Comparison of ENCODE assay signal across 8 mouse cellular contexts in genomic region chr2:125123477-125123852, GRCm38 (mm10). TPM values are rescaled to one million over a fixed set of nuclear protein-coding genes. Genes with fewer than 3 reads are reported as not detected.
DNase-seq lines count a peak whose midpoint lies in the region; ATAC-seq and TF ChIP-seq lines count a peak whose summit lies in the region.

Gene Myef2, minus strand, starts transcription at chr2:125123661.

- under 1% methylated on average over 30 of the region's 48 CpGs for WGBS in forebrain, embryonic 16.5 days
- 0% methylated on average over 31 of the region's 48 CpGs for WGBS in lung, postnatal 0 days

- ATAC-seq in forebrain, embryonic 16.5 days: peak; percentile 85
- ATAC-seq in lung, postnatal 0 days: peak; percentile 95

- TF ChIP-seq CTCF in lung, postnatal 0 days (IDR thresholded peaks at IDR 0.05): no peak

- peak within 1 kb of the TSS; percentile 98 for H3K9ac ChIP-seq in ES-E14 (ENCODE audit: insufficient read depth, low read depth, low read length, poor library complexity, severe bottlenecking)
- peak within 1 kb of the TSS; percentile 95 for H3K9ac ChIP-seq in forebrain, embryonic 16.5 days (replicated peaks; ENCODE audit: low read depth, low read length)
- peak within 1 kb of the TSS; percentile 73 for H3K9ac ChIP-seq in lung, postnatal 0 days (replicated peaks; ENCODE audit: low read depth)

- H3K4me3 ChIP-seq in ES-E14 (ENCODE audit: insufficient read depth in 1 of 2, low read depth in 1 of 2, low read length in 2 of 2, poor library complexity in 1 of 2, severe bottlenecking in 1 of 2): peak within 1 kb of the TSS; percentile 91 to 100
- peak within 1 kb of the TSS; percentile 74 for H3K4me3 ChIP-seq in forebrain, embryonic 16.5 days (replicated peaks; ENCODE audit: low read length)
- H3K4me3 ChIP-seq in lung, postnatal 0 days (ENCODE audit: low read depth, low read length): peak within 1 kb of the TSS; percentile 60

- intact Hi-C loops in heart, postnatal 36 days (cut with DNase I): loop anchor here (5.0 kb wide), 2 partner anchors 124 to 511 kb away; partner anchors contain the start of gene Dut

- H3K9me3 ChIP-seq in ES-E14 (ENCODE audit: control insufficient read depth, insufficient read depth, low read depth, low read length): no peaks in the 10 kb centered on the region
- no peaks in the 10 kb centered on the region for H3K9me3 ChIP-seq in forebrain, embryonic 16.5 days (ENCODE audit: control insufficient read depth, low read length)
- no peaks in the 10 kb centered on the region for H3K9me3 ChIP-seq in lung, postnatal 0 days (ENCODE audit: low read length)

- no peaks in the 10 kb centered on the region for H3K36me3 ChIP-seq in ES-E14 (ENCODE audit: control insufficient read depth, insufficient read depth, low read length, poor library complexity, severe bottlenecking)
- H3K36me3 ChIP-seq in forebrain, embryonic 16.5 days (ENCODE audit: control insufficient read depth, insufficient read depth): no peaks in the 10 kb centered on the region
- no peaks in the 10 kb centered on the region for H3K36me3 ChIP-seq in lung, postnatal 0 days (ENCODE audit: insufficient read depth, low read length)

- no peak for TF ChIP-seq EP300 in lung, postnatal 0 days (IDR thresholded peaks at IDR 0.05)

- in situ Hi-C loops in ES-E14 (cut with MboI; ENCODE audit: low sequenced_read_pairs in 2 of 2, unreplicated experiment in 2 of 2): no loop called here

- H3K4me2 ChIP-seq in forebrain, embryonic 16.5 days (ENCODE audit: low read length): peak within 1 kb of the TSS; percentile 94
- H3K4me2 ChIP-seq in lung, postnatal 0 days (replicated peaks; ENCODE audit: low read depth, low read length): peak within 1 kb of the TSS; percentile 87

- H3K27ac ChIP-seq in ES-E14 (ENCODE audit: insufficient read depth, low read depth, low read length, poor library complexity, severe bottlenecking): peak within 1 kb of the TSS; percentile 77
- H3K27ac ChIP-seq in forebrain, embryonic 16.5 days (ENCODE audit: low read length): peak within 1 kb of the TSS; percentile 96
- peak within 1 kb of the TSS; percentile 73 for H3K27ac ChIP-seq in lung, postnatal 0 days (ENCODE audit: low read length)

- no peaks in the 10 kb centered on the region for H3K27me3 ChIP-seq in forebrain, embryonic 16.5 days (replicated peaks; ENCODE audit: control insufficient read depth, insufficient read depth, low read length)
- no peaks in the 10 kb centered on the region for H3K27me3 ChIP-seq in lung, postnatal 0 days (replicated peaks; ENCODE audit: insufficient read depth, low read length)

- peaks cover 13 to 15% of the 10 kb centered on the region in 2 experiments; a peak in 2 of 4 replicates for H3K4me1 ChIP-seq in ES-E14 (ENCODE audit: control insufficient read depth in 2 of 2, insufficient read depth in 2 of 2, low read length in 2 of 2, poor library complexity in 1 of 2)
- H3K4me1 ChIP-seq in forebrain, embryonic 16.5 days (replicated peaks; ENCODE audit: control insufficient read depth, insufficient read depth, low read length): peaks cover 23% of the 10 kb centered on the region
- no peaks in the 10 kb centered on the region for H3K4me1 ChIP-seq in lung, postnatal 0 days (ENCODE audit: insufficient read depth, low read depth, low read length)

- DNase-seq in ES-E14 (ENCODE audit: low read depth, low spot score): peak; percentile 59
- DNase-seq in cerebellum, adult 11-12 months: peak; percentile 78
- peak; percentile 85 for DNase-seq in heart, postnatal 36 days
- DNase-seq in layer of hippocampus, adult 9-11 months: peak; percentile 57
- peak; percentile 88 for DNase-seq in lung, postnatal 0 days (ENCODE audit: low spot score)
- DNase-seq in ovary, postnatal 10 days (ENCODE audit: low spot score): peak; percentile 70
- DNase-seq in thymus, postnatal 0 days (ENCODE audit: low spot score): peak; percentile 89

TF ChIP-seq in ES-E14, 5 proteins besides CTCF, POLR2A, EP300 and RAD21:
- no peak for TF ChIP-seq HCFC1 (IDR thresholded peaks at IDR 0.05; ENCODE audit: borderline replicate concordance, insufficient read depth, low read length)
- peak; percentile 96 for TF ChIP-seq CHD2 (IDR thresholded peaks at IDR 0.05; ENCODE audit: low read depth, low read length)
- TF ChIP-seq ZNF384 (IDR thresholded peaks at IDR 0.05; ENCODE audit: low read depth, low read length): no peak

RNA-seq across cellular contexts. Expression of gene Myef2, which starts in this region (rescaled TPM):
- total RNA-seq in ES-E14 (2012; rRNA removed): 60.8 and 73.4 TPM in 2 replicates
- 262 and 276 TPM in 2 replicates for polyA plus RNA-seq in forebrain, embryonic 16.5 days (2015; fragmentation: Nextera tagmentation; extraction: Ambion mirVana)
- total RNA-seq in heart, postnatal 36 days (2021): 1 to 10 TPM; 6.0 to 6.9 TPM
- 35.9 and 37.0 TPM in 2 replicates for polyA plus RNA-seq in lung, postnatal 0 days (2015; fragmentation: Nextera tagmentation; extraction: Ambion mirVana)
- polyA plus RNA-seq in thymus, postnatal 0 days (2015; fragmentation: Nextera tagmentation; extraction: Ambion mirVana): 64.9 and 65.6 TPM in 2 replicates

Comparison
In these comparisons a context has a peak if more than half of its experiments do, and no peak if none do; other contexts are left out.
1. Peak in every context shown above with its lines: DNase-seq, ATAC-seq, H3K4me3 ChIP-seq and H3K27ac ChIP-seq.